Mouse (Mus musculus) CD4-positive, CD25-positive, alpha-beta regulatory T cell (primary cell): ENCODE results near the gene Cyp39a1. TPM values are rescaled to one million over a fixed set of nuclear protein-coding genes. Genes with fewer than 3 reads are reported as not detected.

Experiments used
- polyA plus RNA-seq: library from polyadenylated mRNA; unstranded; fragments of 100-300 nt; shearing (Covaris generic); gene quantifications from one replicate; pipeline ENCODE4 v1.2.1, GENCODE M21; 2017

Gene Cyp39a1
- polyA plus RNA-seq, result 0.93 TPM

GRCm38 (mm10) chr17:43667290-43667843 is at the start of gene Cyp39a1:
Cyp39a1 (plus strand) TSS chr17:43667425.

GRCm38 (mm10) chr17:43629496-43630426 is 37.5 kb upstream of the Cyp39a1 start, which contains the start of gene Tdrd6:
Tdrd6 (minus strand) TSS chr17:43630299.

GRCm38 (mm10) chr17:43666576-43667289 is 492 bp upstream of the Cyp39a1 start, which contains the start of gene Slc25a27:
Slc25a27 (minus strand) TSS chr17:43667214.

Other genes with a start within 250 kb of the Cyp39a1 start
- not detected for gene Mep1a, start 164.6 kb upstream of the Cyp39a1 start, polyA plus RNA-seq
- gene Ankrd66, start 123.8 kb upstream of the Cyp39a1 start, polyA plus RNA-seq, result not detected
- gene Pla2g7, start 99.3 kb upstream of the Cyp39a1 start, polyA plus RNA-seq, result 0.62 TPM
- not detected for gene Tdrd6, start 37.1 kb upstream of the Cyp39a1 start, polyA plus RNA-seq
- gene Slc25a27, start 211 bp upstream of the Cyp39a1 start, polyA plus RNA-seq, result 14.8 TPM
- gene Rcan2, start 133.9 kb downstream of the Cyp39a1 start, polyA plus RNA-seq, result not detected